Mouse (Mus musculus) MEL (cell line): ENCODE data around the gene Fgfr2. TPM values are rescaled to one million over a fixed set of nuclear protein-coding genes. Genes with fewer than 3 reads are reported as not detected.

Experiments
- DNase-seq: peaks from one replicate; pipeline ENCODE4 v3.0.0; 2011; ENCODE audit warnings: low read depth, low spot score
- H3K27ac ChIP-seq: 2 replicates; pipeline ENCODE4 v1.5.1; 2012; ENCODE audit warnings: low read depth, mild to moderate bottlenecking, control low read depth, low read length, moderate library complexity; ENCODE audit not compliant: control insufficient read depth
- H3K27me3 ChIP-seq, 2 experiments: fragments of 150-350 bp in 1 of 2; sonication (generic) in 1 of 2; 2 replicates each; pipeline ENCODE4 v1.6.1; 2012; ENCODE audit warnings: low read length in 2 of 2, mild to moderate bottlenecking in 2 of 2, improper control_type of control experiment in 1 of 2, moderate library complexity in 1 of 2; ENCODE audit not compliant: insufficient read depth in 2 of 2, control insufficient read depth in 1 of 2
- H3K36me3 ChIP-seq, 2 experiments: 2 replicates each; pipeline ENCODE4 v1.6.1; 2012 to 2014; ENCODE audit warnings: low read length in 2 of 2, improper control_type of control experiment in 1 of 2, inconsistent platforms in 1 of 2, mild to moderate bottlenecking in 1 of 2; ENCODE audit not compliant: insufficient read depth in 2 of 2, control insufficient read depth in 1 of 2
- H3K4me1 ChIP-seq, 2 experiments: fragments of 150-350 bp in 1 of 2; sonication (generic) in 1 of 2; 2 replicates each; pipeline ENCODE4 v1.6.1; 2012; ENCODE audit warnings: low read length in 2 of 2, improper control_type of control experiment in 1 of 2, mild to moderate bottlenecking in 1 of 2; ENCODE audit not compliant: insufficient read depth in 2 of 2, control insufficient read depth in 1 of 2
- H3K4me3 ChIP-seq, 2 experiments: fragments of 150-350 bp in 1 of 2; sonication (generic) in 1 of 2; 2 replicates each; pipeline ENCODE4 v1.5.1; 2012; ENCODE audit warnings: low read depth in 2 of 2, low read length in 2 of 2, mild to moderate bottlenecking in 2 of 2, moderate library complexity in 2 of 2, control low read depth in 1 of 2, improper control_type of control experiment in 1 of 2; ENCODE audit not compliant: control insufficient read depth in 1 of 2, insufficient read depth in 1 of 2
- H3K79me2 ChIP-seq: 2 replicates; pipeline ENCODE4 v1.6.1; 2012; ENCODE audit warnings: mild to moderate bottlenecking, low read length, moderate library complexity; ENCODE audit not compliant: control insufficient read depth, poor library complexity, insufficient read depth
- H3K9ac ChIP-seq: 2 replicates; pipeline ENCODE4 v1.6.1; 2012; ENCODE audit warnings: low read depth, mild to moderate bottlenecking, control low read depth, low read length, moderate library complexity; ENCODE audit not compliant: control insufficient read depth, poor library complexity, severe bottlenecking
- H3K9me3 ChIP-seq: fragments of 150-350 bp; sonication (generic); replicated peaks from 2 replicates; pipeline ENCODE4 v1.6.1; 2012; ENCODE audit warnings: mild to moderate bottlenecking, low read length, improper control_type of control experiment, moderate library complexity; ENCODE audit not compliant: insufficient read depth
- BHLHE40 ChIP-seq: IDR thresholded peaks from 2 replicates; pipeline ENCODE4 v1.6.1; 2012; ENCODE audit warnings: low read depth, mild to moderate bottlenecking, inconsistent platforms, low read length, improper control_type of control experiment, borderline replicate concordance
- CHD2 ChIP-seq: IDR thresholded peaks from 2 replicates; pipeline ENCODE4 v1.6.1; 2011; ENCODE audit warnings: low read length, improper control_type of control experiment
- CTCF ChIP-seq, 3 experiments: IDR thresholded peaks in 2 of 3; conservative IDR thresholded peaks in 1 of 3; 2 replicates each; pipeline ENCODE4 v1.5.1; 2011 to 2012; ENCODE audit warnings: low read length in 3 of 3, low read depth in 2 of 3, mild to moderate bottlenecking in 2 of 3, improper control_type of control experiment in 1 of 3, inconsistent platforms in 1 of 3, mixed read lengths in 1 of 3, moderate library complexity in 1 of 3; ENCODE audit not compliant: control insufficient read depth in 1 of 3, insufficient read depth in 1 of 3, poor library complexity in 1 of 3, severe bottlenecking in 1 of 3
- E2F4 ChIP-seq: IDR thresholded peaks from 2 replicates; pipeline ENCODE4 v1.6.1; 2011; ENCODE audit warnings: low read depth, low read length, improper control_type of control experiment, borderline replicate concordance
- ELF1 ChIP-seq: IDR thresholded peaks from 2 replicates; pipeline ENCODE4 v1.6.1; 2014; ENCODE audit warnings: low read depth, mild to moderate bottlenecking, inconsistent platforms, low read length, improper control_type of control experiment, moderate library complexity
- EP300 ChIP-seq, 2 experiments: IDR thresholded peaks; 2 replicates each; pipeline ENCODE4 v1.6.1; 2011; ENCODE audit warnings: improper control_type of control experiment in 2 of 2, low read length in 2 of 2, low read depth in 1 of 2, mild to moderate bottlenecking in 1 of 2
- ETS1 ChIP-seq: IDR thresholded peaks from 2 replicates; pipeline ENCODE4 v1.6.1; 2012; ENCODE audit warnings: low read depth, mild to moderate bottlenecking, inconsistent platforms, low read length, improper control_type of control experiment, moderate library complexity
- JUND ChIP-seq: IDR thresholded peaks from 2 replicates; pipeline ENCODE4 v1.6.1; 2011; ENCODE audit warnings: low read depth, mild to moderate bottlenecking, improper control_type of control experiment, low read length
- KAT2A ChIP-seq: conservative IDR thresholded peaks from 2 replicates; pipeline ENCODE4 v1.6.1; 2012; ENCODE audit warnings: low read depth, low read length, improper control_type of control experiment, inconsistent platforms
- MAFK ChIP-seq: IDR thresholded peaks from 2 replicates; pipeline ENCODE4 v1.6.1; 2011; ENCODE audit warnings: low read depth, mild to moderate bottlenecking, low read length, improper control_type of control experiment, borderline replicate concordance
- MAZ ChIP-seq: IDR thresholded peaks from 2 replicates; pipeline ENCODE4 v1.6.1; 2012; ENCODE audit warnings: low read depth, mild to moderate bottlenecking, inconsistent platforms, low read length, improper control_type of control experiment
- MXI1 ChIP-seq: IDR thresholded peaks from 2 replicates; pipeline ENCODE4 v1.6.1; 2011; ENCODE audit warnings: mild to moderate bottlenecking, low read depth, low read length, improper control_type of control experiment
- MYC ChIP-seq: IDR thresholded peaks from 2 replicates; pipeline ENCODE4 v1.6.1; 2011; ENCODE audit warnings: low read depth, mild to moderate bottlenecking, low read length, improper control_type of control experiment, moderate library complexity
- NELFE ChIP-seq: IDR thresholded peaks from 2 replicates; pipeline ENCODE4 v1.6.1; 2011; ENCODE audit warnings: low read depth, low read length, improper control_type of control experiment
- NRF1 ChIP-seq: IDR thresholded peaks from 2 replicates; pipeline ENCODE4 v1.6.1; 2014; ENCODE audit warnings: low read depth, mild to moderate bottlenecking, inconsistent platforms, low read length, improper control_type of control experiment, moderate library complexity; ENCODE audit not compliant: poor library complexity, insufficient read depth, severe bottlenecking
- POLR2AphosphoS2 ChIP-seq: IDR thresholded peaks from 2 replicates; pipeline ENCODE4 v1.6.1; 2011; ENCODE audit warnings: low read length, improper control_type of control experiment
- POLR2AphosphoS5 ChIP-seq: IDR thresholded peaks from 2 replicates; pipeline ENCODE4 v1.6.1; 2012; ENCODE audit warnings: low read depth, borderline replicate concordance, mild to moderate bottlenecking, inconsistent platforms, low read length, moderate library complexity, mixed read lengths
- TAL1 ChIP-seq: IDR thresholded peaks from 2 replicates; pipeline ENCODE4 v1.6.1; 2012; ENCODE audit warnings: mild to moderate bottlenecking, inconsistent platforms, low read length, moderate library complexity, mixed read lengths
- TCF12 ChIP-seq: IDR thresholded peaks from 2 replicates; pipeline ENCODE4 v1.6.1; 2014; ENCODE audit warnings: low read depth, mild to moderate bottlenecking, inconsistent platforms, low read length, improper control_type of control experiment, moderate library complexity
- ZKSCAN1 ChIP-seq: IDR thresholded peaks from 2 replicates; pipeline ENCODE4 v1.6.1; 2012; ENCODE audit warnings: low read depth, mild to moderate bottlenecking, inconsistent platforms, low read length, improper control_type of control experiment, moderate library complexity
- ZMIZ1 ChIP-seq: IDR thresholded peaks from 2 replicates; pipeline ENCODE4 v1.6.1; 2012; ENCODE audit warnings: low read depth, mild to moderate bottlenecking, inconsistent platforms, low read length, improper control_type of control experiment, moderate library complexity
- polyA plus RNA-seq, 2 experiments: library from polyadenylated mRNA; stranded (reverse) in 1 of 2; unstranded in 1 of 2; fragments of >175 nt in 1 of 2; fragments of >200 nt in 1 of 2; gene quantifications; 2 replicates each; pipeline versions ENCODE4 v1.2.1 to v1.2.4; 2012; ENCODE audit warnings: low replicate concordance in 2 of 2, low read depth in 1 of 2; ENCODE audit not compliant: insufficient read length in 2 of 2, insufficient read depth in 1 of 2, missing spikeins in 1 of 2
- total RNA-seq: library from RNA; depleted of rRNA; stranded (reverse); fragments of 300-350 nt; gene quantifications from 2 replicates; pipeline ENCODE4 v1.2.3, GENCODE M21; 2012

The Fgfr2 gene
- total and polyA plus RNA-seq, 3 experiments, result not detected

GRCm38 (mm10) chr7:132193606-132194005 is 929.5 kb downstream of the Fgfr2 start:
- Histone ChIP-seq H3K27me3 (peaks cover 0 to 3% of the 10 kb centered on the region in 2 experiments; a peak in 2 of 4 replicates), H3K79me2 (no peaks in the 10 kb centered on the region), H3K4me3 (no peak overlapping the region), H3K36me3 (no peaks in the 10 kb centered on the region), H3K9ac (no peak overlapping the region), H3K9me3 (no peaks in the 10 kb centered on the region), H3K4me1 (no peaks in the 10 kb centered on the region), H3K27ac (no peak overlapping the region)
- no peak for DNase-seq
- TF ChIP-seq KAT2A, result no peak
- TF ChIP-seq MAFK, result no peak
- TF ChIP-seq POLR2AphosphoS5, result no peak
- no peak for TF ChIP-seq MAZ
- no peak for TF ChIP-seq NELFE
- no peak for TF ChIP-seq MXI1
- TF ChIP-seq POLR2AphosphoS2, result no peak
- no peak for TF ChIP-seq CHD2
- TF ChIP-seq NRF1, result no peak
- no peak for TF ChIP-seq E2F4
- no peak for TF ChIP-seq MYC
- TF ChIP-seq EP300 (IDR thresholded peaks at IDR 0.05; ENCODE audit: low read depth in 1 of 2, low read length in 2 of 2), result no peak
- no peak for TF ChIP-seq ZKSCAN1
- TF ChIP-seq ZMIZ1, result no peak
- no peak for TF ChIP-seq TCF12

GRCm38 (mm10) chr7:132187456-132187855 is 935.7 kb downstream of the Fgfr2 start:
- H3K9me3 ChIP-seq, result no peaks in the 10 kb centered on the region
- H3K27ac ChIP-seq, result no peak overlapping the region

More at GRCm38 (mm10) chr7:132187456-132187855, 935.7 kb downstream of the Fgfr2 start:
- H3K4me3 ChIP-seq, result no peak overlapping the region
- H3K79me2 ChIP-seq, result no peaks in the 10 kb centered on the region
- no peaks in the 10 kb centered on the region for H3K4me1 ChIP-seq
- DNase-seq, result no peak
- peaks cover 0 to 4% of the 10 kb centered on the region in 2 experiments; a peak in 1 of 4 replicates for H3K27me3 ChIP-seq
- H3K9ac ChIP-seq, result no peak overlapping the region
- no peaks in the 10 kb centered on the region for H3K36me3 ChIP-seq
- no peak for TF ChIP-seq TAL1
- no peak for TF ChIP-seq BHLHE40
- no peak for TF ChIP-seq ETS1
- TF ChIP-seq NELFE, result no peak
- TF ChIP-seq KAT2A, result no peak
- no peak for TF ChIP-seq JUND
- no peak for TF ChIP-seq ELF1
- no peak for TF ChIP-seq CTCF (IDR thresholded peaks at IDR 0.05 in 2 of 3, conservative IDR thresholded peaks at IDR 0.05 in 1 of 3; ENCODE audit: control insufficient read depth in 1 of 3, insufficient read depth in 1 of 3, low read depth in 2 of 3, low read length in 3 of 3, poor library complexity in 1 of 3, severe bottlenecking in 1 of 3)
